Mouse (Mus musculus) heart, embryonic 14.5 days (tissue): Measurements from ENCODE around the gene Cd79a. TPM values are rescaled to one million over a fixed set of nuclear protein-coding genes. Genes with fewer than 3 reads are reported as not detected.

Experiments
- ATAC-seq: fragments of 200-750 bp; cut with Nextera tagmentation; 2 replicates; pipeline ENCODE4 v1.8.0; 2017; ENCODE audit warnings: low read depth, moderate TSS enrichment; ENCODE audit not compliant: insufficient number of reproducible peaks, insufficient read depth, low FRiP score
- H3K27ac ChIP-seq, 2 experiments: fragments of 200-500 bp in 1 of 2; fragments of 300-500 bp in 1 of 2; sonication (generic) in 1 of 2; replicated peaks in 1 of 2; 2 replicates each; pipeline ENCODE4 v1.5.1; 2012 to 2014; ENCODE audit warnings: low read depth in 2 of 2, low read length in 2 of 2, control low read depth in 1 of 2, mild to moderate bottlenecking in 1 of 2, mixed read lengths in 1 of 2; ENCODE audit not compliant: control insufficient read depth in 1 of 2, insufficient read depth in 1 of 2
- H3K27me3 ChIP-seq: fragments of 300-500 bp; sonication (generic); 2 replicates; pipeline ENCODE4 v1.6.1; 2014; ENCODE audit warnings: mild to moderate bottlenecking, low read length, control low read depth; ENCODE audit not compliant: control insufficient read depth, insufficient read depth
- H3K36me3 ChIP-seq: fragments of 300-500 bp; sonication (generic); 2 replicates; pipeline ENCODE4 v1.6.1; 2014; ENCODE audit warnings: mild to moderate bottlenecking, control low read depth, low read length, mixed read lengths; ENCODE audit not compliant: control insufficient read depth, insufficient read depth
- H3K4me1 ChIP-seq, 2 experiments: fragments of 200-500 bp in 1 of 2; fragments of 300-500 bp in 1 of 2; sonication (generic) in 1 of 2; 2 replicates each; pipeline ENCODE4 v1.6.1; 2012 to 2014; ENCODE audit warnings: low read length in 2 of 2, control low read depth in 1 of 2, mixed read lengths in 1 of 2; ENCODE audit not compliant: control insufficient read depth in 2 of 2, insufficient read depth in 2 of 2
- H3K4me2 ChIP-seq: fragments of 300-500 bp; sonication (generic); 2 replicates; pipeline ENCODE4 v1.6.1; 2014; ENCODE audit warnings: mild to moderate bottlenecking, low read length
- H3K4me3 ChIP-seq, 2 experiments: fragments of 200-500 bp in 1 of 2; fragments of 300-500 bp in 1 of 2; sonication (generic) in 1 of 2; 2 replicates each; pipeline ENCODE4 v1.5.1; 2012 to 2014; ENCODE audit warnings: low read length in 2 of 2, mild to moderate bottlenecking in 2 of 2, control low read depth in 1 of 2, low read depth in 1 of 2, moderate library complexity in 1 of 2; ENCODE audit not compliant: control insufficient read depth in 1 of 2, insufficient read depth in 1 of 2
- H3K9ac ChIP-seq: fragments of 300-500 bp; sonication (generic); 2 replicates; pipeline ENCODE4 v1.6.1; 2014; ENCODE audit warnings: mild to moderate bottlenecking, low read length
- H3K9me3 ChIP-seq: fragments of 300-500 bp; sonication (generic); 2 replicates; pipeline ENCODE4 v1.6.1; 2016; ENCODE audit warnings: low read length, control low read depth; ENCODE audit not compliant: control insufficient read depth
- WGBS: fragments of 180-500 bp; shearing (Covaris S2); extraction: QIAGEN DNeasy Blood & Tissue Kit; methylation state at CpG from one replicate; pipeline ENCODE4 v1.1.7; 2014; 5-methylcytosine and 5-hydroxymethylcytosine counted together
- polyA plus RNA-seq: library from polyadenylated mRNA; unstranded; fragments of >200 nt; fragmentation: Nextera tagmentation; extraction: Ambion mirVana; gene quantifications from 2 replicates; pipeline ENCODE4 v1.2.1, GENCODE M21; 2014

Cd79a gene
- polyA plus RNA-seq, 1 experiment from 2014 or later: not detected

DNA sequence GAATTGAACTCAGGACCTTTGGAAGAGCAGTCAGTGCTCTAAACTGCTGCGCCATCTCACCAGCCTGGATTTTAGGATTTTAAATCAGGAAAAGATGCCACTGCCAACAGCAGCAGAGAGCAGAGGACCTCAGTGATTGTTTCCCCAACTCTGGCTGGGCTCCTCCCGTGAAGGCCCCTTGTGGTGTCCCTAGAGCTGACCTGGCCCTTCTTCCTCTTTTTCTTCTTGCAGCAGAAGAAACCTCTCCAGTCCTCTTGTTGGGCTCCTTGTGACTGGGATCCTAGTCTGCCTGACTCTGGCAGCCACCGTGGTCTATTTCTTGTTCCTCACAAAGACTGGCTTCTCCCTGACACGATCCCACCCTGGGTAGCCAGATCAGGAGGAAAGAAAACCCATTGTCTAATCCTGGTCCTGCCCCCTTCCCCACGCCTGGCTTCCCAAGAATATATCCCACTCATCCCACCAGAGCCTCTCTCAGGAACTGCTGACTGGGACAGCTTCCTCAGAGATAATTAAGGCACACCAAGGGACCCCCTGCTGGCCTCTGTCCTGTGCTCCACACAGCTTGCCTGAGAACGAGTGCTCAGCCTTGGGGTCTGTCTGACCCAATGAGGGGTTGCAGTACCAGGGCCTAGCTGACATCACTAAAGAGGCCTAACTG is 40.6 kb upstream of the Cd79a start:
- Histone ChIP-seq H3K4me3 (no peak overlapping the region), H3K9ac (no peak overlapping the region), H3K9me3 (no peaks in the 10 kb centered on the region), H3K4me2 (no peak overlapping the region), H3K27ac (no peak overlapping the region), H3K4me1 (no peaks in the 10 kb centered on the region; a peak in 1 of 4 replicates), H3K27me3 (no peaks in the 10 kb centered on the region), H3K36me3 (no peaks in the 10 kb centered on the region)
- ATAC-seq: no peak
- 35% methylated on average over 6 of the region's 6 CpGs for WGBS

DNA sequence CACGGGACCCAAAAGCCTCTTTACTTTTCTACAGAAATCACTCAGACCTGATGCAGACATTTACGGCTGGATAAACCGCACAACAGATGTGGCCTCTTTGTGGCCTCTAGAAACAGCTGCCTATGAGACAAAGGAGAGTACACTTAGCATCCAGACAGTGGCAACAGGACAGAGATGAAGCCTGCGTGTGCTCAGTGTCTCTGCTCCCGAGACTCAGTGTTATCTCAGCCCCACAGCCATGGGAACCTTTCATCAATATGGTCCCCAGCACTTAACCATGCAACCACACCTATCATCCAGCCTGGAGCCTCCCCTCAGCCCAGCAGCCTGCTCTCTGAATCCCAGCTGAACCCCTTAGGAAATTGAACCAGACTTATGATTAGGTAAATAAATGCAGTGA is 37.9 kb upstream of the Cd79a start:
- no peak for ATAC-seq
- H3K27ac ChIP-seq: no peak overlapping the region
- 63% methylated on average over 5 of the region's 5 CpGs for WGBS
- no peak overlapping the region for H3K4me2 ChIP-seq
- no peaks in the 10 kb centered on the region for H3K36me3 ChIP-seq
- H3K27me3 ChIP-seq: no peaks in the 10 kb centered on the region
- H3K9me3 ChIP-seq: no peaks in the 10 kb centered on the region
- H3K9ac ChIP-seq: no peak overlapping the region
- H3K4me1 ChIP-seq: no peaks in the 10 kb centered on the region
- H3K4me3 ChIP-seq: no peak overlapping the region

DNA sequence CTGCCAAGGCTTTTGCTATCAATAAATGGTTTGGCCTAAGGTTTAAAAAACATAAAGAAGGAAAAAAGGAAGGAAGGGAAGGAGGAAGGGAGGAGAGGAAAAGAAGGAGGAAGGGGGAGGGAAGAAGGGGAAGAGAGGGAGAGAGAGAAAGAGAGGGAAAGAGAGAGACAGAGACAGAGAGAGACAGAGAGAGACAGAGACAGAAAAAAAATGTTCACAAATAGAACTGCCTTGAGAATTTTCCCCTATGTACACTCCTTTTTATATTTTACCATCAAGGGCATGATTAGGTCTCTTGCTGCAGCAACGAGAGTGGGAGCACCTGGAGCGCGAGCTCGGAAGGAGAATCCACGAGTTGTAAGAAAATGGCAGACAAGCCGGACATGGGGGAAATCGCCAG is 35.3 kb upstream of the Cd79a start, which contains the start of gene Gm9844:
Gene Gm9844, plus strand, starts transcription at position 301 of the 400 bp plus-strand sequence.
- Histone ChIP-seq H3K4me3 (no peak within 1 kb of the TSS), H3K9me3 (no peaks in the 10 kb centered on the region), H3K36me3 (no peaks in the 10 kb centered on the region), H3K27me3 (no peaks in the 10 kb centered on the region), H3K4me1 (no peaks in the 10 kb centered on the region), H3K9ac (no peak within 1 kb of the TSS), H3K27ac (no peak within 1 kb of the TSS), H3K4me2 (no peak within 1 kb of the TSS)
- 81% methylated on average over 7 of the region's 7 CpGs for WGBS
- ATAC-seq: no peak

DNA sequence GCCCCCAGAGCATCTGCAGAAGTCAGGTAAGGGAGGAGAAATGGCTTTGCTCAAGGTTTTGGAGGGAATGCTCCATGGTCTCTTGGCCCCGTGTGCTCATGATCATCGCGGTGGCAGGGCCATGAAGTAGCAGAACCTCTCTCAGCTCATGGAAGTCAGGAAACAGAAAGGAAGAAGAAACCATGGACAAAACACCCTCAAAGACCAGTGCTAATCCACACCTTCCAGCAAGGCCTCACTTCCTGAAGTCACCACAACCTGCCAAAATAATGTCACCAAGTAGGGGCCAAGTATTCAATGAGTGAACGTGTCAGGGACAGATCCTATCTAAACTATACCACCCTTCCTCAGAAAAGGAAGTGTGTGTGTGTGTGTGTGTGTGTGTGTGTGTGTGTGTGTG is 34.3 kb upstream of the Cd79a start:
- no peaks in the 10 kb centered on the region for H3K4me1 ChIP-seq

DNA sequence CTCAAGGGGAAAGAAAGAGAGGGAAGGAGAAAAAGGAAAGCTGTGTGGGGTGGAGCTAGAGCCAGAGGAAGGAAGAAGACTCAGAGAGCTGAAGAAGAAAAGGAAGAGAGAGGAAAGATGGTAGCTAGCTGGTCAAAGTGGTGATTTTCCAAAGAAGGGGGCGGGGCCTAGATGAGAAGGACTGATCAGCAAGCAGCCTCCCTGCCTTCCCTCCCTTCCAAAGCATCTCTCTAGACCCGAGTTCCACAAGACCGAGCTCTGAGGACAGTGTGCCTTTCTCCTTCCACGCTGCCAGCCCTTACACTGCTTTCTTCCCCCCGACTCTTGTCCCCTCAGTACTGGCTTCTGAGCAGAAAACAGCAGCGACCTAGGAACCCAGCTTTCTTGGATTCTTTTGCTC is 33.0 kb upstream of the Cd79a start:
- Histone ChIP-seq H3K9ac (no peak overlapping the region), H3K27ac (no peak overlapping the region), H3K27me3 (peaks cover 6% of the 10 kb centered on the region), H3K9me3 (no peaks in the 10 kb centered on the region), H3K4me1 (no peaks in the 10 kb centered on the region), H3K4me3 (no peak overlapping the region), H3K4me2 (no peak overlapping the region), H3K36me3 (no peaks in the 10 kb centered on the region)
- ATAC-seq: no peak
- 35% methylated on average over 6 of the region's 6 CpGs for whole genome bisulfite sequencing

More for the DNA sequence above, 34.3 kb upstream of the Cd79a start:
- no peak for ATAC-seq
- H3K9ac ChIP-seq: no peak overlapping the region
- H3K4me2 ChIP-seq: no peak overlapping the region
- no peak overlapping the region for H3K4me3 ChIP-seq
- H3K27me3 ChIP-seq: no peaks in the 10 kb centered on the region
- H3K9me3 ChIP-seq: no peaks in the 10 kb centered on the region
- 75% methylated on average over 4 of the region's 4 CpGs for WGBS
- H3K27ac ChIP-seq: no peak overlapping the region
- H3K36me3 ChIP-seq: no peaks in the 10 kb centered on the region

DNA sequence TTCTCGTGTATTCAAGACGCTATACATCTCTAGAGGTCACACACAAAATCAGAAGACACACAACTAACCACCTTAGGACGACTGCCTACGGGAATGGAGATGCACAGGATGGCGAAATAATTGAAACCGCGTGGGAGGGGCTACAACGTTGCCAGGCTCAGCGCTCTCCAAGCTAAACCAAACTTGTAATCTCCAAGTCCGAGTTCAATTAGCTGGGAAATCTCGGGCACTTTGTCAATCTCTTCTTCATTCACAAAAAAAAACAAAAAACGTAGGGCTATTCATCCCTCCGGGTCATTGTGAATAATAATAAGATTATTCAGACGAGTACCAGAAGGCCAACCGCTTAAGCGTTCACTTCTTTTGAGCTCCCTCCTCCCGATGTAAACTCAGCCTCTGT is 28.1 kb upstream of the Cd79a start:
- ATAC-seq: no peak
- H3K27me3 ChIP-seq: peaks cover 20% of the 10 kb centered on the region
- H3K9me3 ChIP-seq: peaks cover 4% of the 10 kb centered on the region; the same call in 1 of the 2 replicates
- no peak overlapping the region for H3K4me2 ChIP-seq
- H3K4me1 ChIP-seq: no peaks in the 10 kb centered on the region
- no peak overlapping the region for H3K9ac ChIP-seq
- no peaks in the 10 kb centered on the region for H3K36me3 ChIP-seq
- H3K27ac ChIP-seq: no peak overlapping the region
- no peak overlapping the region for H3K4me3 ChIP-seq
- 62% methylated on average over 17 of the region's 17 CpGs for whole genome bisulfite sequencing

DNA sequence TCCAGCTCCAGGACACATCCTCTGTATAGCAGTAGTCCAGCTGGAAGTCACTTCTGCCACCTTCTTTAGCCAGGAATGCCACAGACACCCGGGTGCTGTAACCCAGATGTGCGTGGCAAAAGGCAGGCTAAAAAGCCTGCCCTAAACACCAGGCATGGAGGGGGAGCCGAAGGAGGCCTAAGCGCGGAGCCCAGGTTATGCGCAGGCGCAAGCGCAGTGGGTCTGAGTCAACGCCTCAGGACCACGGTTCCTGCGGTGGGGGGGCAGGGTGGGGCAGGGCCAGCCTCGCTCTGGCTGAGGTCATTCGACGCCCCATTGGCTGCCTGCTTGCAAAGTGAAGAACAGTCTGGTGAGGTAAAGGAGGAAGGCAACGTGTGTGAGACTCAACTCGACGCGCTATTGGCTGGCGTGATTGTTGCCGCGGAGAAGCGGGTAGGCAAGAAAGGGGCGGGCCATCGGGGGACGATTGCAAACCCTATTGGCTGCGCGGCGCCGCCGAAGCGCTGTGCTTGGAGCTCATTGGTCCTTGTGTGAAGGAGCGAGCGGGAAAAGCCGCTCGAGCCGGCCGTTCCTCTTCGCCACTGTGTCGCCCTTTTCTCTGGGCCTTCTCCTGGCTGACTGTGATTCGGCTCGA is 27.5 kb upstream of the Cd79a start, which contains the start of the genes Lypd4 and Dmrtc2:
Gene Lypd4, minus strand, starts transcription at position 410 of the 634 bp plus-strand sequence.
Gene Dmrtc2, plus strand, starts transcription at position 526 of the 634 bp plus-strand sequence.
- no peaks in the 10 kb centered on the region for H3K4me1 ChIP-seq
- no peak within 1 kb of the TSS for H3K9ac ChIP-seq
- peaks cover 20% of the 10 kb centered on the region for H3K27me3 ChIP-seq
- peaks cover 4% of the 10 kb centered on the region; the same call in 1 of the 2 replicates for H3K9me3 ChIP-seq
- WGBS: 40% methylated on average over 39 of the region's 41 CpGs
- ATAC-seq: no peak
- H3K36me3 ChIP-seq: no peaks in the 10 kb centered on the region
- H3K27ac ChIP-seq: no peak within 1 kb of the TSS
- no peak within 1 kb of the TSS for H3K4me3 ChIP-seq
- H3K4me2 ChIP-seq: no peak within 1 kb of the TSS
